Mouse (Mus musculus) bone marrow, adult 2 months (tissue): ENCODE data around the gene Crybg3.

ENCODE experiments used
- CTCF ChIP-seq: fragments of 200-500 bp; IDR thresholded peaks from 2 replicates; pipeline ENCODE4 v1.5.1; 2011; ENCODE audit warnings: low read length, control low read depth; ENCODE audit not compliant: control insufficient read depth, insufficient read depth
- POLR2A ChIP-seq: fragments of 200-500 bp; IDR thresholded peaks from 2 replicates; pipeline ENCODE4 v1.6.1; 2011; ENCODE audit warnings: low read depth, mild to moderate bottlenecking, control low read depth, low read length, borderline replicate concordance; ENCODE audit not compliant: control insufficient read depth

DNA sequence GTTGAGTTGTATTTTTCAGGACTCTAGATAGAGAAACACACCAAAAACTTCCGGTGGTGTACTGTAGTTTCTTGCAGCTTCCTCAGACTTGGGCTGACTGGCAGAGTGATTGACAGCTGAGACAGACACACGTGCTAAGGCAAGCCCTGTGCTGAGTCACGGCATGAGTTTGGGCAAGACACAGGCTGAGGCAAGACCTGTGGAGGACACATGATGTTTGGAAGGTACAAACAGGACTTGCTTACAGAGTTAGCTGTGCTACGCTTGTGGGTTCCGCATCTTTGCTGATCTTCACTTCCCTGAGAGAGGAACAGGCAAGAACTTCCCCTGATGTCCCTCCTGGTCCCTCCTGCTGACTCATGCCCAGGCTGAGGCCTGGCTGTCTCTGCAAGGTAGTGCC is 17.3 kb downstream of the Crybg3 start:
- TF ChIP-seq CTCF (no peak), POLR2A (no peak)
